Mouse (Mus musculus): ENCODE measurements at regions not wholly inside any gene's neighbourhood (a gene's known extent, or its start where the extent isn't known, plus 50 kb on each side); places are given as distances from the start of the nearest gene placed in this dataset.

DNA sequence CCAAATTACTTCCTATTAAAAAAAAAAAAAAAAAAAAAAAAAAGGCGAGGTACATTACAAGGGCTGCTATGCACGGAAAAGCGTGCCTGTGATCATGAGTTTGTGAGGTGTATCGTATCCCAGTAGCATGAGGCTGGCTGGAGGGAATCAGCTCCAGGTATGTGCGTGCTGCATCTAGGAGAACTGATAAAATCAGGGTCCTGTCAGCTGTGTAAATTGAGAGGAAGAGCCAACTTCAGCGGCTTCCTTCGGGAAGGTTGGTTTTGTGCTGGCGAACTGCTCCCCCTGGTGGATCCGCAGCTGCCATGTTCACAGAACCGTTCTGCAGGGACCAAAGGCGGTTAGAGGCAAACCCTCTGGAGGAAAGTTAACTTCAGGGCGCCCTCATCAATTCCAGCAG, 60.8 kb upstream of the Gm10295 start:
- peak; percentile 60 to 73 for DNase-seq (ENCODE audit: low spot score in 2 of 2)

DNA sequence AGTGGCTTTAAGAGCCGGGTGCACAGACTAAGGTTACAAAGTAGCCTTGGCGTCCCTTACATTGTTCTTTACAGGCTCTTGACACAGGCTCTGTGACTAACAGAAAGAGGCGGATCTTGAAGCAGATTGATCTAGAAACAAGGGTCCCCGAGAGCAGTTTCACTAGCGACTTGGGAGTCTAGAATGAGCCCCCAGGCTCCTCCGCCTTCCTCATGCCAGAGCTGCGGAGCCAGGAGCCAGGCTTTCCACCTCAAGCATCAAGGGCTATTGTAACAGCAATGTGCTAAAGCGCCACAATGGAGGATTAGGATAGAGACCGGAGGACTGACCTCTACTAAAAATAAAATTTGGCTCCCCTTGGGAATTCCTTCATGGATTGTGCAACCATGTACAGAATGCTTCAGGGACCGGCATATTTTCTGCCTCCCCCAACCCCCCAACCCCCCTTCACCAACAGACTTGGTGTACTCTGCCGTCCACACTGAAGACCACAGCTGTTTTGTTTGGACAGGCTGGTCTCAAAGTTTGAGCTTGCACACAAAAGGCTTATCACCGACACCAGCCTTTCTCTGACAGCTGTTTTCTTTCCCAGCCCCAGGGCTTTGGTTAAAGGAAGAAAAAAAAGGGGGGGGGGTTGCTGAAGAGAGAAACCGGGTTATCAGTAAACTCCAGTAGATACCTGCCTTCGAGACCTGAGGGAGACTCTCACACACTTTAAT, 60.2 kb upstream of the Gm10295 start:
- no peak for DNase-seq (ENCODE audit: low spot score in 2 of 2)

DNA sequence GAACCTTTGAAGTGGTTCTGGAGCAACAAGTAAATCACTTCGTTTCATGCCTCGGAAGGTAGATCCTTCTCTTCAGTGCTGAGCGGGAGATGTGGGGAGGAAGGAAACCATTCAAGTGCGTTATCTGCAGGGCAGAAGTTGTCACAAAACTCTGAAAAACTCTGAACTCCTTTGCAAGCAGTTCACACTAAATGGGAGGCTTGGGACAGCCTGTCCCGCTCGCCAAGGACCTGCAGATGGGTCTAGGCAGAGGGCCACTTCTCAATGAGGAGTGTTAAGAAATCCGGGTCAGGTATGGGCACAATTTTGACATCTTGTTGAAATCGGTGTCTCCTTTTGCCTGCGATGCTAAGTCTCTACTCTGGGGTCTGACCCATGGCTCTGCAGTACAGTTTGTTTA, 58.6 kb upstream of the Gm10295 start:
- DNase-seq (ENCODE audit: low spot score in 2 of 2) = no peak

DNA sequence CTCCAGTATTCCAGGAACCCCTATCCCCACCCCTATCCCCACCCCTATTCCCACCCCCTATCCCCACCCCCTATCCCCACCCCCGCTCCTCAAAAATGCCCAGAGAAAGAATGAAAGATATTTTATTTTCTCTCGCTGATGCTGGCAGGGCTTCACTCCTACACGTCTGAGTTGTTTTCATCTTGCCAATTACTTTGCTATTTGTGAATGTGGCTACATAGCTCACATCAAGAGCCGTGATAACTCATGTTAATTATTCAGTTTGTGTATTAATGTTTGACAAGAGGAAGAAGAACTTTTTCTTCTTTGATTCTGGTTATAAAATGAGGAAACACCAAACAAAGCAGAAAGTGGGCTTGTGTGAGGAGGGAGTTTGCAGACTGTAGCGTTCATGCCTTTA, 57.8 kb upstream of the Gm10295 start:
- DNase-seq (ENCODE audit: low spot score in 2 of 2) = no peak

DNA sequence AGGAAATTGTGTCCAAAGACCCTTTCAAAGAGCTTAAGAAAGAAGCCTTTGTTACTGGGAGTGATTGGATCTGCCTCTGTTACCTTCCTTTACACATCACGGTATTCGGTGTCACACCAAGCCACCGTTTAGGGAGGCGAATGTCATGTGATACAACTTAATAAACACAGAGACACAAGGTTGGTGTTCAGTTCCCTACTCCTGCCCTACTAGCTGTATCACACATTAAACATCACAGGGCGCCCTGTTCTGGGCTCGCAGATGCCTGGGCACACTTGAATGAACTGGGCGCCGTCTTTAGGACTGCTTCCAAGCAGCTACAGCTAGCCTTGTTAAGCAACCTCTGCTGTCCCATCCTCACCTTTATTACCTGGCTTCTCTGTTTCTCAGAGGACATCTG, 55.0 kb upstream of the Gm10295 start:
- no peak for DNase-seq (ENCODE audit: low spot score in 2 of 2)

All from urinary bladder, adult 18-20 months (tissue).